Mouse (Mus musculus): ENCODE measurements around the gene Acot2. TPM values are rescaled to one million over a fixed set of nuclear protein-coding genes. Genes with fewer than 3 reads are reported as not detected.
"Not testable (repeated sequence)": the region's sequence is repeated elsewhere in the genome, so short reads cannot be mapped to it uniquely, and the experiment has no call there.

The Acot2 gene
- polyA plus RNA-seq, 1 experiment from 2014 or later, result 64.8 TPM

DNA sequence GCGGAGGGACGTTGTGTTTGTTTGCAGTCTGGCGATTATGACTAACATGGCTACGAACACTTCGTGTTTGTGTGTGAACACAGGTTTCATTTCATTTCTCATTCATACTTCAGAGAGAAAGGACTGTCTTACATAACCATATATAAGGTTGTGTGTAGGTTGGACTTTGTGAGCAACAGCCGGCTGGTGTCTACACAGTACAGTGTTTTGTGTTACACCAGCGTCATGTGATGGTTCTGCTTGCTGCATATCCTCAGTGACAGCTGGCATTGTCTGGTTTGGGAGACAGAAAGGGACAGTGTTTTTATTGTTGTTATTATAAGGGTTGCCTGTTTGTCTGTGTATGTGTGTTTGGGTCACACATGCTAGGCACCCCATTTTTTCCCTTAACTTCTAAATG is 26.0 kb downstream of the Acot2 start:
- H3K4me1 ChIP-seq (replicated peaks; ENCODE audit: insufficient read depth, low read length), result peaks cover 11% of the 10 kb centered on the region
- DNase-seq (ENCODE audit: low spot score) (no peak), ATAC-seq (replicated peaks; ENCODE audit: low FRiP score, low read depth) (no peak)
- no peaks in the 10 kb centered on the region for H3K27me3 ChIP-seq (ENCODE audit: insufficient read depth, low read length)
- no peak overlapping the region for H3K9ac ChIP-seq (ENCODE audit: low read depth, low read length)
- 93% methylated on average over 7 of the region's 7 CpGs for WGBS
- no peak overlapping the region for H3K4me3 ChIP-seq (replicated peaks; ENCODE audit: low read depth, low read length)
- no peak overlapping the region for H3K27ac ChIP-seq
- H3K4me2 ChIP-seq (ENCODE audit: low read length), result no peak overlapping the region
- H3K9me3 ChIP-seq (replicated peaks; ENCODE audit: low read length), result no peaks in the 10 kb centered on the region
- peaks cover 8% of the 10 kb centered on the region; the same call in 1 of the 2 replicates for H3K36me3 ChIP-seq (ENCODE audit: insufficient read depth, low read length)
- TF ChIP-seq CTCF (IDR thresholded peaks at IDR 0.05; ENCODE audit: low read depth), result no peak

DNA sequence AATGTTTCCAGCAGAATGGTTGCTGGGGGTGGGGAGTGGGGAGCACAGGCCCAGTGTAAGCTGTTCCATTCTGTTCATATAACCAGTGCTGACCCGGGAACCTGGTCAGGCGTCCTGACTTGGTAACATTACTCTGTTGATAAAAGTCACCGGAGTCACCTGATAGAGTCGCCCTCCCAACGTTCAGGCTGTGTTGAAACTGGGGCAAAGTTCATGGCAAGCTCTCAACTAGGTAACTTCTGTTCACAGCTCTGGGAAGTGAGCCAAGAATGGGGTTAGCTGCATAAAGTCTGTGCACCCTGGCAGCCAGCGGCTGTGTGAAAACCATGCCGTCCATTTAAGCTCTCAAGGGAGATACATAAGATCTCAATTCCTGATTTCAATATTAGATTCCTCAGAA is 32.9 kb downstream of the Acot2 start:
- not testable (repeated sequence) for H3K9ac ChIP-seq (ENCODE audit: low read depth, low read length); H3K4me1 ChIP-seq (replicated peaks; ENCODE audit: insufficient read depth, low read length); H3K9me3 ChIP-seq (replicated peaks; ENCODE audit: low read length); H3K27me3 ChIP-seq (ENCODE audit: insufficient read depth, low read length); H3K36me3 ChIP-seq (ENCODE audit: insufficient read depth, low read length); H3K4me2 ChIP-seq (ENCODE audit: low read length); H3K4me3 ChIP-seq (replicated peaks; ENCODE audit: low read depth, low read length)
- H3K27ac ChIP-seq, result 0 out of 2 replicates have a peak overlapping the region, but pooled peaks have one; percentile 19
- peak; percentile 67 for DNase-seq (ENCODE audit: low spot score)
- peak; percentile 85 for ATAC-seq (replicated peaks; ENCODE audit: low FRiP score, low read depth)
- 16% methylated on average over 7 of the region's 7 CpGs for WGBS

DNA sequence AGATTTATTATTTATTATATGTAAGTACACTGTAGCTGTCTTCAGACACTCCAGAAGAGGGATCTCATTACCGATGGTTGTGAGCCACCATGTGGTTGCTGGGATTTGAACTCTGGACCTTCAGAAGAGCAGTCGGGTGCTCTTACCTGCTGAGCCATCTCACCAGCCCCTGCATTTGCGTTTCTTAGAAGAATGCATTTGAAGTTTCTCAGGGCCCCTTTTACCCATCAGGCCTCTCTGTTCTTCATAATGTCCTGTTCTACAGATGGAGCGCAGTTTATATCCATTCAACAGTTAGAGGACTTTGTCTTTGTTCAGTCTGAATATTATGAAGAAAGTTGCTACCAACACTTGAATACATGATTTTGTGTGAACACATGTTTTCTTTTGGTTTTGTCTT is 34.6 kb downstream of the Acot2 start:
- WGBS, result 89% methylated on average over 4 of the region's 4 CpGs
- DNase-seq (ENCODE audit: low spot score); H3K27ac ChIP-seq: not testable (repeated sequence)

DNA sequence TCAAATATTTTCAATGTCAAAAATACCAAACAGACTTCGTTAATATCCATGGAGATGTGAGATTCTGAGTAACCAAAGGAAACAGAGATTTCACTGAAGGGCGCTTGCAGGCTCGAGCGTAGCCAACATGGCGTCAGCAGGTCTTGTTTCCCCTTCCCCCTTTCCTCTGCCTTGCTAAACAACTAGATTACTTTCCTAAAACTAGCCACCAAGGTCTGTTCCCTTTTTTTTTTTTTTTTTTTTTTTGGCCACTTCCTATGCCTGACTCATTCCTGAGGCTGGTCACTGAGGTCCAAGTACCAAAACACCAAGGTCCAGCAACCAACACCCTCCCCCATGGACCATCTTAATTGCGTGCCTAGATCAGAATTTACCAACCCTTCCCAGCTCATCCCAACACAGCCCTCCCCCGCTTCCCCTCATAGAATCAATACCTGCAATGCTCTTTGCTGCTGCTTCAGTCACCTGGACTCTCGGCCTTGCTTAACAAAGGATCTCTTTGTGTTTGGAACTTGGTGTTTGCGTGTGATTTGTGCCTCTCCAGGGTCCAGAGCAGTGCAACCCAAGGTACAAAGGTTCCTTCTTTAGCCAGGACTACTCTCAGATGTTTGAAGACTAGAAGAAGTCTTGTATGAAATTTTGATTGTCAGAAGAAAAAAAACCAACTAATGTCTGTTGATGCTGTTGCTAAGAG is 35.5 kb downstream of the Acot2 start:
- no peak for ATAC-seq (replicated peaks; ENCODE audit: low FRiP score, low read depth)
- no peak for TF ChIP-seq CTCF (IDR thresholded peaks at IDR 0.05; ENCODE audit: low read depth)
- DNase-seq (ENCODE audit: low spot score), result no peak

More for the DNA sequence above, 34.6 kb downstream of the Acot2 start:
- H3K9ac ChIP-seq (ENCODE audit: low read depth, low read length); H3K27me3 ChIP-seq (ENCODE audit: insufficient read depth, low read length); H3K9me3 ChIP-seq (replicated peaks; ENCODE audit: low read length); H3K4me1 ChIP-seq (replicated peaks; ENCODE audit: insufficient read depth, low read length); H3K4me3 ChIP-seq (replicated peaks; ENCODE audit: low read depth, low read length); ATAC-seq (replicated peaks; ENCODE audit: low FRiP score, low read depth); H3K4me2 ChIP-seq (ENCODE audit: low read length); H3K36me3 ChIP-seq (ENCODE audit: insufficient read depth, low read length): not testable (repeated sequence)

DNA sequence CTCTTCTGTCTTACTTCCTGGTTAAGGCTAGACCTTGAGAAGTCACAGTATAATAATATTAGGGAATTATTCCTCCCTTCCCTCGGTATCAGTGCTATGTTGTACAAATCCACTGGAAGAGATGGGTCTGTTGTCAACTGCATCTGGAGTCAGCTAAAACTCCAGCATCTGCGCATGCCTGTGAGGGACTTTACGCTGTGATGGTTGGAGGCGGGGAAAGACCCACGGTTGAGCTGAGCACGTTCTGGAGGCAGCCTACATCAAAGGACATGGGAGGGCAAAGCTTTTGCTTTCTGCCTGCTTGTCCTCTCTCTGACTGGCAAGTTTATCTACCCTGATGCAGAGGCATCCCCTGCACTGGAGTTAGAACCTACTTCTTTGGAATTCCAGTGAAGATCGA is 38.2 kb downstream of the Acot2 start:
- H3K4me3 ChIP-seq (replicated peaks; ENCODE audit: low read depth, low read length), result no peak overlapping the region
- no peak for ATAC-seq (replicated peaks; ENCODE audit: low FRiP score, low read depth)
- no peak overlapping the region for H3K4me2 ChIP-seq (ENCODE audit: low read length)
- no peaks in the 10 kb centered on the region for H3K4me1 ChIP-seq (replicated peaks; ENCODE audit: insufficient read depth, low read length)
- no peak for DNase-seq (ENCODE audit: low spot score)
- H3K9me3 ChIP-seq (replicated peaks; ENCODE audit: low read length), result no peaks in the 10 kb centered on the region
- H3K9ac ChIP-seq (ENCODE audit: low read depth, low read length), result no peak overlapping the region
- H3K27me3 ChIP-seq (ENCODE audit: insufficient read depth, low read length), result no peaks in the 10 kb centered on the region
- 77% methylated on average over 7 of the region's 7 CpGs for WGBS
- H3K36me3 ChIP-seq (ENCODE audit: insufficient read depth, low read length), result no peaks in the 10 kb centered on the region
- H3K27ac ChIP-seq, result no peak overlapping the region
- no peak for TF ChIP-seq CTCF (IDR thresholded peaks at IDR 0.05; ENCODE audit: low read depth)

More for the DNA sequence above, 35.5 kb downstream of the Acot2 start:
- H3K9ac ChIP-seq (ENCODE audit: low read depth, low read length), result no peak overlapping the region
- no peak overlapping the region for H3K4me3 ChIP-seq (replicated peaks; ENCODE audit: low read depth, low read length)
- H3K27me3 ChIP-seq (ENCODE audit: insufficient read depth, low read length), result no peaks in the 10 kb centered on the region
- WGBS, result 80% methylated on average over 9 of the region's 9 CpGs
- no peak overlapping the region for H3K27ac ChIP-seq
- H3K4me2 ChIP-seq (ENCODE audit: low read length), result no peak overlapping the region
- no peaks in the 10 kb centered on the region for H3K9me3 ChIP-seq (replicated peaks; ENCODE audit: low read length)
- H3K36me3 ChIP-seq (ENCODE audit: insufficient read depth, low read length), result no peaks in the 10 kb centered on the region
- H3K4me1 ChIP-seq (replicated peaks; ENCODE audit: insufficient read depth, low read length), result no peaks in the 10 kb centered on the region

DNA sequence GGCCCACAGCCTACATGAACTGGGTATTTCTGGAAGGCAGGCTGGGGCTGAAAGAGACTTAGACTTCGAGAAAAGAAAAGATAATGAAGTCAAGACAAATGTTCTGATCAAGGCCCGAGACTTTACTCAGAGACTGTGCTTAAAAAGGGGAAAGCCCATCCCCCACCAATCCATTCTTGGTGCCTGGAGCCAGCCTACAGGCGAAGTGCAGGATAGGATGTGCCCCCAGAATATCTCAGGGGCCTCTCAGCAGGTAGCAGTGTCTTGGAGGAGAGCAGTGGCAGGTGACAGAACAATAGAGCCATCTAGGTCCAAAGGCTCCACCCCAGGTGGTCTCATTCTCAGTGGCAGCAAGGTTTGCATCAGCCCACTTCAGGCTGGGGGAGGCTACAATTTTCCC is 40.7 kb downstream of the Acot2 start:
- H3K4me3 ChIP-seq (replicated peaks; ENCODE audit: low read depth, low read length); H3K27me3 ChIP-seq (ENCODE audit: insufficient read depth, low read length); H3K36me3 ChIP-seq (ENCODE audit: insufficient read depth, low read length); H3K27ac ChIP-seq; ATAC-seq (replicated peaks; ENCODE audit: low FRiP score, low read depth); H3K4me2 ChIP-seq (ENCODE audit: low read length); DNase-seq (ENCODE audit: low spot score); H3K4me1 ChIP-seq (replicated peaks; ENCODE audit: insufficient read depth, low read length); H3K9ac ChIP-seq (ENCODE audit: low read depth, low read length); H3K9me3 ChIP-seq (replicated peaks; ENCODE audit: low read length): not testable (repeated sequence)
- 76% methylated on average over 3 of the region's 3 CpGs for WGBS

DNA sequence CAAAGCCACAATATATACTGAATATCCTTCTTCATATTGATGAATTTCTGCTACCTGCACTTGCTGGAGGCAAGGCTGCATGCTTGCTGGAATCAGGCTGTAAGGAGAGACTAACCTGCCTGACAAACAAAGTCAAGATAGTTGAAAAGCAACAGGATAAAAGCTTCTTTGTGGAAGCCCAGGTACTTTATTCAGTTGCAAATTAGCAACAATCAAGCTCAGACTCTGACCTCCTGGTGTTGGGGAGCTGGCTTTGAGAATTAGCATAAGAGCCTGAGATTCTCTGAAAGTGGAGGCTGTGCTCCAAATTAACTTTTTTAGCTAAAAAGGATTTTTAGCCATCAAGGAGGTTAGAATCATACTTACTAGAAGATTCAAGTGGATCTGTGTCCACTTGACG is 41.4 kb downstream of the Acot2 start:
- WGBS, result 89% methylated on average over 1 of the region's 1 CpGs
- H3K4me3 ChIP-seq (replicated peaks; ENCODE audit: low read depth, low read length), result not testable (repeated sequence)

More for the DNA sequence above, 41.4 kb downstream of the Acot2 start:
- H3K27me3 ChIP-seq (ENCODE audit: insufficient read depth, low read length); H3K36me3 ChIP-seq (ENCODE audit: insufficient read depth, low read length); H3K9ac ChIP-seq (ENCODE audit: low read depth, low read length); H3K4me1 ChIP-seq (replicated peaks; ENCODE audit: insufficient read depth, low read length); DNase-seq (ENCODE audit: low spot score); ATAC-seq (replicated peaks; ENCODE audit: low FRiP score, low read depth); H3K27ac ChIP-seq; H3K9me3 ChIP-seq (replicated peaks; ENCODE audit: low read length); H3K4me2 ChIP-seq (ENCODE audit: low read length): not testable (repeated sequence)

All from kidney, postnatal 0 days (tissue).